Mouse (Mus musculus): ENCODE results near the gene Garnl3. TPM values are rescaled to one million over a fixed set of nuclear protein-coding genes. Genes with fewer than 3 reads are reported as not detected.

Garnl3 gene
- 71.6 and 75.8 TPM in 2 replicates for polyA plus RNA-seq (2015; fragmentation: Nextera tagmentation; extraction: Ambion mirVana)

- Histone ChIP-seq H3K27ac (ENCODE audit: low read length) (peak within 1 kb of the TSS; percentile 38; the same call in 1 of the 2 replicates), H3K4me3 (ENCODE audit: low read depth, low read length) (peak within 1 kb of the TSS; percentile 67), H3K4me1 (ENCODE audit: control insufficient read depth, insufficient read depth, low read length) (peaks cover 13% of the 10 kb centered on the region), H3K36me3 (ENCODE audit: control insufficient read depth, insufficient read depth, low read length) (no peaks in the 10 kb centered on the region), H3K9me3 (replicated peaks; ENCODE audit: control insufficient read depth, low read length, poor library complexity, severe bottlenecking) (no peaks in the 10 kb centered on the region), H3K27me3 (ENCODE audit: control insufficient read depth, insufficient read depth, low read depth, low read length) (no peaks in the 10 kb centered on the region), H3K4me2 (ENCODE audit: low read length) (peak within 1 kb of the TSS; percentile 93), H3K9ac (ENCODE audit: low read depth, low read length) (peak within 1 kb of the TSS; percentile 88)
- ATAC-seq, result peak; percentile 64
- under 1% methylated on average over 22 of the region's 22 CpGs for WGBS
Measured at GRCm38 (mm10) chr2:33131500-33132092, at the start of gene Garnl3. Gene Garnl3 (minus strand): TSS chr2:33131654.

GRCm38 (mm10) chr2:33179930-33180630 is 48.6 kb upstream of the Garnl3 start:
- WGBS, result 46% methylated on average over 16 of the region's 16 CpGs
- H3K9ac ChIP-seq (ENCODE audit: low read depth, low read length), result no peak overlapping the region
- H3K36me3 ChIP-seq (ENCODE audit: control insufficient read depth, insufficient read depth, low read length), result no peaks in the 10 kb centered on the region
- H3K9me3 ChIP-seq (replicated peaks; ENCODE audit: control insufficient read depth, low read length, poor library complexity, severe bottlenecking), result no peaks in the 10 kb centered on the region
- no peak for ATAC-seq
- no peak overlapping the region for H3K4me3 ChIP-seq (ENCODE audit: low read depth, low read length)
- peaks cover 30% of the 10 kb centered on the region for H3K4me1 ChIP-seq (ENCODE audit: control insufficient read depth, insufficient read depth, low read length)
- H3K27me3 ChIP-seq (ENCODE audit: control insufficient read depth, insufficient read depth, low read depth, low read length), result no peaks in the 10 kb centered on the region
- peak overlapping the region; percentile 14; the same call in 1 of the 2 replicates for H3K27ac ChIP-seq (ENCODE audit: low read length)
- H3K4me2 ChIP-seq (ENCODE audit: low read length), result no peak overlapping the region

GRCm38 (mm10) chr2:33179171-33179929 is 47.9 kb upstream of the Garnl3 start:
- H3K27me3 ChIP-seq (ENCODE audit: control insufficient read depth, insufficient read depth, low read depth, low read length), result no peaks in the 10 kb centered on the region
- H3K4me3 ChIP-seq (ENCODE audit: low read depth, low read length), result no peak overlapping the region
- H3K9ac ChIP-seq (ENCODE audit: low read depth, low read length), result no peak overlapping the region; the same call in 1 of the 2 replicates
- H3K4me1 ChIP-seq (ENCODE audit: control insufficient read depth, insufficient read depth, low read length), result peaks cover 30% of the 10 kb centered on the region
- no peak for ATAC-seq
- peak overlapping the region; percentile 66 for H3K27ac ChIP-seq (ENCODE audit: low read length)
- no peak overlapping the region for H3K4me2 ChIP-seq (ENCODE audit: low read length)
- WGBS, result 35% methylated on average over 14 of the region's 14 CpGs
- no peaks in the 10 kb centered on the region for H3K36me3 ChIP-seq (ENCODE audit: control insufficient read depth, insufficient read depth, low read length)
- H3K9me3 ChIP-seq (replicated peaks; ENCODE audit: control insufficient read depth, low read length, poor library complexity, severe bottlenecking), result no peaks in the 10 kb centered on the region

GRCm38 (mm10) chr2:33178243-33178932 is 46.9 kb upstream of the Garnl3 start:
- ATAC-seq, result peak; percentile 50
- no peaks in the 10 kb centered on the region for H3K9me3 ChIP-seq (replicated peaks; ENCODE audit: control insufficient read depth, low read length, poor library complexity, severe bottlenecking)
- peaks cover 32% of the 10 kb centered on the region for H3K4me1 ChIP-seq (ENCODE audit: control insufficient read depth, insufficient read depth, low read length)
- H3K36me3 ChIP-seq (ENCODE audit: control insufficient read depth, insufficient read depth, low read length), result peaks cover 3% of the 10 kb centered on the region; the same call in 1 of the 2 replicates
- no peak overlapping the region for H3K4me2 ChIP-seq (ENCODE audit: low read length)
- no peak overlapping the region; the same call in 1 of the 2 replicates for H3K9ac ChIP-seq (ENCODE audit: low read depth, low read length)
- 52% methylated on average over 11 of the region's 11 CpGs for WGBS
- no peaks in the 10 kb centered on the region for H3K27me3 ChIP-seq (ENCODE audit: control insufficient read depth, insufficient read depth, low read depth, low read length)
- H3K4me3 ChIP-seq (ENCODE audit: low read depth, low read length), result no peak overlapping the region
- H3K27ac ChIP-seq (ENCODE audit: low read length), result peak overlapping the region; percentile 66

GRCm38 (mm10) chr2:33177443-33178242 is 46.2 kb upstream of the Garnl3 start:
- Histone ChIP-seq H3K4me2 (ENCODE audit: low read length) (no peak overlapping the region), H3K9me3 (replicated peaks; ENCODE audit: control insufficient read depth, low read length, poor library complexity, severe bottlenecking) (no peaks in the 10 kb centered on the region), H3K27ac (ENCODE audit: low read length) (no peak overlapping the region), H3K36me3 (ENCODE audit: control insufficient read depth, insufficient read depth, low read length) (peaks cover 3% of the 10 kb centered on the region; the same call in 1 of the 2 replicates), H3K4me1 (ENCODE audit: control insufficient read depth, insufficient read depth, low read length) (peaks cover 32% of the 10 kb centered on the region), H3K4me3 (ENCODE audit: low read depth, low read length) (no peak overlapping the region), H3K9ac (ENCODE audit: low read depth, low read length) (no peak overlapping the region), H3K27me3 (ENCODE audit: control insufficient read depth, insufficient read depth, low read depth, low read length) (no peaks in the 10 kb centered on the region)
- 87% methylated on average over 12 of the region's 12 CpGs for WGBS
- ATAC-seq, result no peak

GRCm38 (mm10) chr2:33176921-33177320 is 45.5 kb upstream of the Garnl3 start:
- Histone ChIP-seq H3K36me3 (ENCODE audit: control insufficient read depth, insufficient read depth, low read length) (peaks cover 10% of the 10 kb centered on the region), H3K9ac (ENCODE audit: low read depth, low read length) (no peak overlapping the region), H3K4me1 (ENCODE audit: control insufficient read depth, insufficient read depth, low read length) (peaks cover 32% of the 10 kb centered on the region), H3K9me3 (replicated peaks; ENCODE audit: control insufficient read depth, low read length, poor library complexity, severe bottlenecking) (no peaks in the 10 kb centered on the region), H3K4me3 (ENCODE audit: low read depth, low read length) (no peak overlapping the region), H3K27ac (ENCODE audit: low read length) (no peak overlapping the region), H3K27me3 (ENCODE audit: control insufficient read depth, insufficient read depth, low read depth, low read length) (no peaks in the 10 kb centered on the region), H3K4me2 (ENCODE audit: low read length) (no peak overlapping the region)
- 39% methylated on average over 2 of the region's 2 CpGs for WGBS
- ATAC-seq, result no peak

GRCm38 (mm10) chr2:33176516-33176915 is 45.1 kb upstream of the Garnl3 start:
- no peak overlapping the region for H3K4me2 ChIP-seq (ENCODE audit: low read length)
- WGBS, result 39% methylated on average over 7 of the region's 7 CpGs
- no peak overlapping the region for H3K4me3 ChIP-seq (ENCODE audit: low read depth, low read length)
- ATAC-seq, result no peak
- peaks cover 32% of the 10 kb centered on the region for H3K4me1 ChIP-seq (ENCODE audit: control insufficient read depth, insufficient read depth, low read length)
- H3K9ac ChIP-seq (ENCODE audit: low read depth, low read length), result no peak overlapping the region
- peaks cover 13% of the 10 kb centered on the region for H3K36me3 ChIP-seq (ENCODE audit: control insufficient read depth, insufficient read depth, low read length)
- H3K27me3 ChIP-seq (ENCODE audit: control insufficient read depth, insufficient read depth, low read depth, low read length), result no peaks in the 10 kb centered on the region
- no peaks in the 10 kb centered on the region for H3K9me3 ChIP-seq (replicated peaks; ENCODE audit: control insufficient read depth, low read length, poor library complexity, severe bottlenecking)
- no peak overlapping the region for H3K27ac ChIP-seq (ENCODE audit: low read length)

GRCm38 (mm10) chr2:33173686-33174085 is 42.2 kb upstream of the Garnl3 start:
- WGBS, result 81% methylated on average over 7 of the region's 7 CpGs
- Histone ChIP-seq H3K27me3 (ENCODE audit: control insufficient read depth, insufficient read depth, low read depth, low read length) (no peaks in the 10 kb centered on the region), H3K4me2 (ENCODE audit: low read length) (no peak overlapping the region), H3K27ac (ENCODE audit: low read length) (no peak overlapping the region), H3K4me1 (ENCODE audit: control insufficient read depth, insufficient read depth, low read length) (peaks cover 15% of the 10 kb centered on the region), H3K9me3 (replicated peaks; ENCODE audit: control insufficient read depth, low read length, poor library complexity, severe bottlenecking) (no peaks in the 10 kb centered on the region), H3K4me3 (ENCODE audit: low read depth, low read length) (no peak overlapping the region), H3K9ac (ENCODE audit: low read depth, low read length) (no peak overlapping the region), H3K36me3 (ENCODE audit: control insufficient read depth, insufficient read depth, low read length) (peaks cover 16% of the 10 kb centered on the region)
- ATAC-seq, result no peak
